ENCODE assay signal across 7 mouse cellular contexts in genomic region chr12:87052661-87053321, GRCm38 (mm10). TPM values are rescaled to one million over a fixed set of nuclear protein-coding genes. Genes with fewer than 3 reads are reported as not detected.
A peak's percentile ranks its signal among the peaks of the same experiment; 100 is the strongest.
DNase-seq lines count a peak whose midpoint lies in the region; ATAC-seq lines count a peak whose summit lies in the region.

No protein-coding gene starts in this region.

- H3K27me3 ChIP-seq in forebrain, embryonic 16.5 days (replicated peaks; ENCODE audit: control insufficient read depth, insufficient read depth, low read length), result peaks cover 13% of the 10 kb centered on the region
- peaks cover 14% of the 10 kb centered on the region for H3K27me3 ChIP-seq in hindbrain, embryonic 15.5 days
- peaks cover 13% of the 10 kb centered on the region for H3K27me3 ChIP-seq in midbrain, embryonic 15.5 days (replicated peaks)

- no peaks in the 10 kb centered on the region for H3K4me1 ChIP-seq in forebrain, embryonic 16.5 days (replicated peaks; ENCODE audit: control insufficient read depth, insufficient read depth, low read length)
- H3K4me1 ChIP-seq in hindbrain, embryonic 15.5 days (replicated peaks), result peaks cover 14% of the 10 kb centered on the region
- peaks cover 13% of the 10 kb centered on the region for H3K4me1 ChIP-seq in midbrain, embryonic 15.5 days

- no peak overlapping the region for H3K4me3 ChIP-seq in forebrain, embryonic 16.5 days (replicated peaks; ENCODE audit: low read length)
- H3K4me3 ChIP-seq in hindbrain, embryonic 15.5 days, result no peak overlapping the region
- H3K4me3 ChIP-seq in midbrain, embryonic 15.5 days, result no peak overlapping the region

- no peaks in the 10 kb centered on the region for H3K36me3 ChIP-seq in forebrain, embryonic 16.5 days (ENCODE audit: control insufficient read depth, insufficient read depth)
- H3K36me3 ChIP-seq in hindbrain, embryonic 15.5 days, result 0 out of 2 replicates have a peak, but pooled peaks cover 3% of the 10 kb centered on the region
- H3K36me3 ChIP-seq in midbrain, embryonic 15.5 days (replicated peaks), result no peaks in the 10 kb centered on the region

- H3K9me3 ChIP-seq in forebrain, embryonic 16.5 days (ENCODE audit: control insufficient read depth, low read length), result no peaks in the 10 kb centered on the region
- no peaks in the 10 kb centered on the region for H3K9me3 ChIP-seq in hindbrain, embryonic 15.5 days
- no peaks in the 10 kb centered on the region for H3K9me3 ChIP-seq in midbrain, embryonic 15.5 days

- H3K27ac ChIP-seq in forebrain, embryonic 16.5 days (ENCODE audit: low read length), result no peak overlapping the region
- H3K27ac ChIP-seq in hindbrain, embryonic 15.5 days (replicated peaks), result no peak overlapping the region
- 0 out of 2 replicates have a peak overlapping the region, but pooled peaks have one; percentile 17 for H3K27ac ChIP-seq in midbrain, embryonic 15.5 days

- intact Hi-C loops in left cerebral cortex, postnatal 25 days (cut with DNase I), result loop anchor here (2.0 to 5.0 kb wide), 4 partner anchors 35 to 284 kb away; no protein-coding TSS in a partner anchor

- 29% methylated on average over 13 of the region's 16 CpGs for WGBS in forebrain, embryonic 16.5 days
- 21% methylated on average over 15 of the region's 16 CpGs for WGBS in hindbrain, embryonic 15.5 days
- 26% methylated on average over 16 of the region's 16 CpGs for WGBS in midbrain, embryonic 15.5 days

- peak; percentile 64 for DNase-seq in R1 (ENCODE audit: low read depth, low spot score)
- DNase-seq in cerebellum, adult 11 months, result peak; percentile 90
- DNase-seq in left cerebral cortex, postnatal 25 days (ENCODE audit: low spot score in 2 of 2), result peak; percentile 88 to 93
- peak; percentile 42 to 75 for DNase-seq in spleen, adult 18-20 months

- H3K9ac ChIP-seq in forebrain, embryonic 16.5 days (replicated peaks; ENCODE audit: low read depth, low read length), result no peak overlapping the region
- no peak overlapping the region for H3K9ac ChIP-seq in hindbrain, embryonic 15.5 days
- no peak overlapping the region for H3K9ac ChIP-seq in midbrain, embryonic 15.5 days

- no peak overlapping the region for H3K4me2 ChIP-seq in forebrain, embryonic 16.5 days (ENCODE audit: low read length)
- no peak overlapping the region for H3K4me2 ChIP-seq in hindbrain, embryonic 15.5 days
- H3K4me2 ChIP-seq in midbrain, embryonic 15.5 days, result no peak overlapping the region

- peak; percentile 67 for ATAC-seq in forebrain, embryonic 16.5 days
- peak; percentile 70 for ATAC-seq in hindbrain, embryonic 15.5 days (ENCODE audit: low FRiP score, low read depth)
- peak; percentile 59 for ATAC-seq in midbrain, embryonic 15.5 days (replicated peaks)

RNA-seq across cellular contexts. Expression of gene Tmem63c, which starts 31.7 kb away (rescaled TPM):
- 6.4 and 11.2 TPM in 2 replicates for polyA plus RNA-seq in forebrain, embryonic 16.5 days (2015; fragmentation: Nextera tagmentation; extraction: Ambion mirVana)
- polyA plus RNA-seq in hindbrain, embryonic 15.5 days (2015; fragmentation: Nextera tagmentation; extraction: Ambion mirVana), result 10.3 and 11.1 TPM in 2 replicates
- total RNA-seq in left cerebral cortex, postnatal 25 days (2021), result 10 to 100 TPM; 42.0 to 45.8 TPM
- 11.1 and 12.7 TPM in 2 replicates for polyA plus RNA-seq in midbrain, embryonic 15.5 days (2015; fragmentation: Nextera tagmentation; extraction: Ambion mirVana)

RNA-seq across cellular contexts. Expression of gene Ngb, which starts 49.5 kb away (rescaled TPM):
- 2.2 and 3.7 TPM in 2 replicates for polyA plus RNA-seq in forebrain, embryonic 16.5 days (2015; fragmentation: Nextera tagmentation; extraction: Ambion mirVana)
- 4.9 TPM in 2 replicates for polyA plus RNA-seq in hindbrain, embryonic 15.5 days (2015; fragmentation: Nextera tagmentation; extraction: Ambion mirVana)
- 1 to 10 TPM; 8.0 to 9.8 TPM for total RNA-seq in left cerebral cortex, postnatal 25 days (2021)
- polyA plus RNA-seq in midbrain, embryonic 15.5 days (2015; fragmentation: Nextera tagmentation; extraction: Ambion mirVana), result 6.2 and 6.8 TPM in 2 replicates
